Mouse (Mus musculus) MEL (cell line): ENCODE measurements around the gene Cdyl.

Experiments used
- CHD1 ChIP-seq: IDR thresholded peaks from 2 replicates; pipeline ENCODE4 v1.6.1; 2012; ENCODE audit warnings: low read depth, mild to moderate bottlenecking, inconsistent platforms, low read length, improper control_type of control experiment
- CTCF ChIP-seq, 3 experiments: IDR thresholded peaks in 2 of 3; conservative IDR thresholded peaks in 1 of 3; 2 replicates each; pipeline ENCODE4 v1.5.1; 2011 to 2012; ENCODE audit warnings: low read length in 3 of 3, low read depth in 2 of 3, mild to moderate bottlenecking in 2 of 3, improper control_type of control experiment in 1 of 3, inconsistent platforms in 1 of 3, mixed read lengths in 1 of 3, moderate library complexity in 1 of 3; ENCODE audit not compliant: control insufficient read depth in 1 of 3, insufficient read depth in 1 of 3, poor library complexity in 1 of 3, severe bottlenecking in 1 of 3
- E2F4 ChIP-seq: IDR thresholded peaks from 2 replicates; pipeline ENCODE4 v1.6.1; 2011; ENCODE audit warnings: low read depth, low read length, improper control_type of control experiment, borderline replicate concordance
- EP300 ChIP-seq, 2 experiments: IDR thresholded peaks; 2 replicates each; pipeline ENCODE4 v1.6.1; 2011; ENCODE audit warnings: improper control_type of control experiment in 2 of 2, low read length in 2 of 2, low read depth in 1 of 2, mild to moderate bottlenecking in 1 of 2
- GABPA ChIP-seq: IDR thresholded peaks from 2 replicates; pipeline ENCODE4 v1.6.1; 2012; ENCODE audit warnings: low read depth, mild to moderate bottlenecking, inconsistent platforms, low read length, improper control_type of control experiment, moderate library complexity
- MEF2A ChIP-seq: IDR thresholded peaks from 2 replicates; pipeline ENCODE4 v1.6.1; 2014; ENCODE audit warnings: low read depth, mild to moderate bottlenecking, inconsistent platforms, low read length, improper control_type of control experiment; ENCODE audit not compliant: poor library complexity, insufficient replicate concordance, severe bottlenecking; ENCODE audit errors: extremely low read depth
- MXI1 ChIP-seq: IDR thresholded peaks from 2 replicates; pipeline ENCODE4 v1.6.1; 2011; ENCODE audit warnings: mild to moderate bottlenecking, low read depth, low read length, improper control_type of control experiment
- MYB ChIP-seq: IDR thresholded peaks from 2 replicates; pipeline ENCODE4 v1.6.1; 2011; ENCODE audit warnings: mild to moderate bottlenecking, low read depth, low read length, improper control_type of control experiment
- MYC ChIP-seq: IDR thresholded peaks from 2 replicates; pipeline ENCODE4 v1.6.1; 2011; ENCODE audit warnings: low read depth, mild to moderate bottlenecking, low read length, improper control_type of control experiment, moderate library complexity
- NRF1 ChIP-seq: IDR thresholded peaks from 2 replicates; pipeline ENCODE4 v1.6.1; 2014; ENCODE audit warnings: low read depth, mild to moderate bottlenecking, inconsistent platforms, low read length, improper control_type of control experiment, moderate library complexity; ENCODE audit not compliant: poor library complexity, insufficient read depth, severe bottlenecking
- POLR2A ChIP-seq, 2 experiments: IDR thresholded peaks; 2 replicates each; pipeline ENCODE4 v1.6.1; 2011 to 2012; ENCODE audit warnings: low read length in 2 of 2, mild to moderate bottlenecking in 2 of 2, control low read depth in 1 of 2, improper control_type of control experiment in 1 of 2, low read depth in 1 of 2, moderate library complexity in 1 of 2; ENCODE audit not compliant: control insufficient read depth in 1 of 2, insufficient read depth in 1 of 2, poor library complexity in 1 of 2
- POLR2AphosphoS5 ChIP-seq: IDR thresholded peaks from 2 replicates; pipeline ENCODE4 v1.6.1; 2012; ENCODE audit warnings: low read depth, borderline replicate concordance, mild to moderate bottlenecking, inconsistent platforms, low read length, moderate library complexity, mixed read lengths
- SIN3A ChIP-seq: IDR thresholded peaks from 2 replicates; pipeline ENCODE4 v1.6.1; 2012; ENCODE audit warnings: low read length, improper control_type of control experiment, inconsistent platforms

- no peak for TF ChIP-seq MYB
- TF ChIP-seq NRF1, result no peak
- no peak for TF ChIP-seq EP300 (IDR thresholded peaks at IDR 0.05; ENCODE audit: low read depth in 1 of 2, low read length in 2 of 2)
- TF ChIP-seq CHD1, result no peak
- TF ChIP-seq POLR2A (IDR thresholded peaks at IDR 0.05; ENCODE audit: control insufficient read depth in 1 of 2, insufficient read depth in 1 of 2, low read depth in 1 of 2, low read length in 2 of 2, poor library complexity in 1 of 2), result no peak
- TF ChIP-seq E2F4, result no peak
- no peak for TF ChIP-seq SIN3A
- no peak for TF ChIP-seq GABPA
- TF ChIP-seq POLR2AphosphoS5, result no peak
- no peak for TF ChIP-seq MYC
- TF ChIP-seq MEF2A, result no peak
- TF ChIP-seq MXI1, result no peak
- TF ChIP-seq CTCF (IDR thresholded peaks at IDR 0.05 in 2 of 3, conservative IDR thresholded peaks at IDR 0.05 in 1 of 3; ENCODE audit: control insufficient read depth in 1 of 3, insufficient read depth in 1 of 3, low read depth in 2 of 3, low read length in 3 of 3, poor library complexity in 1 of 3, severe bottlenecking in 1 of 3), result no peak
These were observed 251.8 kb downstream of the Cdyl start for GRCm38 (mm10) chr13:35911476-35911875.
